In genomic region chr11:121387750-121388553, GRCm38 (mm10) we compare ENCODE assay signal across 8 mouse cellular contexts. TPM values are rescaled to one million over a fixed set of nuclear protein-coding genes. Genes with fewer than 3 reads are reported as not detected.
DNase-seq lines count a peak whose midpoint lies in the region; ATAC-seq lines count a peak whose summit lies in the region.

TSS of gene Rab40b (minus strand) at chr11:121388251.

- peak within 1 kb of the TSS; percentile 21; the same call in 1 of the 2 replicates for H3K27ac ChIP-seq in lung, embryonic 15.5 days

- H3K27me3 ChIP-seq in lung, embryonic 15.5 days = no peaks in the 10 kb centered on the region

- WGBS in lung, embryonic 15.5 days = under 1% methylated on average over 61 of the region's 61 CpGs

- peak within 1 kb of the TSS; percentile 59 for H3K9ac ChIP-seq in lung, embryonic 15.5 days

- peaks cover 12% of the 10 kb centered on the region for H3K4me1 ChIP-seq in lung, embryonic 15.5 days

- peak within 1 kb of the TSS; percentile 69 for H3K4me3 ChIP-seq in lung, embryonic 15.5 days

- H3K4me2 ChIP-seq in lung, embryonic 15.5 days = peak within 1 kb of the TSS; percentile 96

- H3K36me3 ChIP-seq in lung, embryonic 15.5 days = no peaks in the 10 kb centered on the region

- DNase-seq in Muller cell, postnatal 12 days (ENCODE audit: inconsistent ontology term) = peak; percentile 100
- peak; percentile 94 for DNase-seq in cerebellum, adult 9-11 months
- DNase-seq in layer of hippocampus, adult 9-10 months (ENCODE audit: low spot score) = peak; percentile 83
- peak; percentile 87 for DNase-seq in ovary, postnatal 36 days (ENCODE audit: low spot score)
- peak; percentile 77 for DNase-seq in thymus, postnatal 14 days

- ATAC-seq in frontal cortex, adult (ENCODE audit: low TSS enrichment) = peak; percentile 85
- peak; percentile 90 to 95 for ATAC-seq in hematopoietic stem cell, adult 5-6 weeks (replicated peaks in 1 of 2; ENCODE audit: insufficient read depth in 1 of 2, low FRiP score in 2 of 2, low TSS enrichment in 1 of 2, low read depth in 1 of 2, poor library complexity in 2 of 2, severe bottlenecking in 2 of 2)
- peak; percentile 100 for ATAC-seq in lung, embryonic 15.5 days (ENCODE audit: borderline replicate concordance, extremely low read depth, low FRiP score, low TSS enrichment)

- H3K9me3 ChIP-seq in lung, embryonic 15.5 days = no peaks in the 10 kb centered on the region

RNA-seq across cellular contexts. Expression of gene Rab40b, which starts in this region (rescaled TPM):
- total RNA-seq in hematopoietic stem cell, adult 5-6 weeks (2017) = 1.4 and 1.5 TPM in 2 replicates
- 5.3 and 6.0 TPM in 2 replicates for polyA plus RNA-seq in lung, embryonic 15.5 days (2015; fragmentation: Nextera tagmentation; extraction: Ambion mirVana)

Comparison
In these comparisons a context has a peak if more than half of its experiments do, and no peak if none do; other contexts are left out.
1. Peak in every context shown above with its lines: DNase-seq, ATAC-seq, H3K4me3 ChIP-seq and H3K27ac ChIP-seq.